Mouse (Mus musculus): Measurements from ENCODE around the gene Gm32742. TPM values are rescaled to one million over a fixed set of nuclear protein-coding genes. Genes with fewer than 3 reads are reported as not detected.
A peak's percentile ranks its signal among the peaks of the same experiment; 100 is the strongest.
"Not testable (repeated sequence)": the region's sequence is repeated elsewhere in the genome, so short reads cannot be mapped to it uniquely, and the experiment has no call there.

The Gm32742 gene
- polyA plus RNA-seq, 1 experiment from 2014 or later = not detected

GRCm38 (mm10) chr9:51140711-51141110, 24.6 kb downstream of the Gm32742 start:
- 85% methylated on average over 3 of the region's 3 CpGs for WGBS
- Histone ChIP-seq H3K36me3 (no peaks in the 10 kb centered on the region), H3K4me3 (no peak overlapping the region), H3K9me3 (replicated peaks) (no peaks in the 10 kb centered on the region), H3K27me3 (ENCODE audit: low read depth, poor library complexity, severe bottlenecking) (no peaks in the 10 kb centered on the region), H3K27ac (no peak overlapping the region), H3K4me1 (no peaks in the 10 kb centered on the region)
- DNase-seq (ENCODE audit: low spot score) = no peak

GRCm38 (mm10) chr9:51139401-51139800, 25.9 kb downstream of the Gm32742 start:
- H3K9me3 ChIP-seq (replicated peaks); H3K4me1 ChIP-seq; H3K36me3 ChIP-seq; H3K27me3 ChIP-seq (ENCODE audit: low read depth, poor library complexity, severe bottlenecking); DNase-seq (ENCODE audit: low spot score); H3K4me3 ChIP-seq; H3K27ac ChIP-seq: not testable (repeated sequence)
- 97% methylated on average over 1 of the region's 1 CpGs for WGBS

GRCm38 (mm10) chr9:51138301-51138700, 27.0 kb downstream of the Gm32742 start:
- DNase-seq (ENCODE audit: low spot score) = no peak
- WGBS = 93% methylated on average over 1 of the region's 1 CpGs
- no peak overlapping the region for H3K27ac ChIP-seq

DNA sequence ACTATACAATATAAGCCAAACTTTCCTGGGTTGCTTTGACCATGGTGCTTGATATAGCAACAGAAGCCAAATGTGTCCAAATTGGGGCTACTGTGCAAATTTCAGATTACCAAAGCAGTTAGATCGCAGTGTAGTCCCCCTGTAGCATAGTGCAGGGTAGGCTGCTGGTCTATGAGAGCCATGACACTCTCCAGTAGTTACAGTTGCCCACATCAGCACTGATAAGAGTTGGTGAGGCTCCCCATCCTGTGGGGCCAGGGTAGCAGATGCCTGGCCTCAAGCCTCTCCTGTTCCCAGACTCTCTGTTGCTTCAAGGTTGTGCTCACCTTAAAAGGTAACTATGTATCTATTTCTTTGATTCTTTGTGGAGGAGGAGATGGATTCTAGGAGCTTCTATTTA, 27.5 kb downstream of the Gm32742 start:
- no peaks in the 10 kb centered on the region for H3K9me3 ChIP-seq (replicated peaks)
- no peak for DNase-seq (ENCODE audit: low spot score)
- H3K36me3 ChIP-seq = no peaks in the 10 kb centered on the region
- H3K4me3 ChIP-seq = no peak overlapping the region
- no peaks in the 10 kb centered on the region for H3K4me1 ChIP-seq
- no peaks in the 10 kb centered on the region for H3K27me3 ChIP-seq (ENCODE audit: low read depth, poor library complexity, severe bottlenecking)
- WGBS = 97% methylated on average over 1 of the region's 1 CpGs
- H3K27ac ChIP-seq = no peak overlapping the region

More at GRCm38 (mm10) chr9:51138301-51138700, 27.0 kb downstream of the Gm32742 start:
- H3K4me3 ChIP-seq = no peak overlapping the region
- no peaks in the 10 kb centered on the region for H3K36me3 ChIP-seq
- H3K9me3 ChIP-seq (replicated peaks) = no peaks in the 10 kb centered on the region
- no peaks in the 10 kb centered on the region for H3K27me3 ChIP-seq (ENCODE audit: low read depth, poor library complexity, severe bottlenecking)
- H3K4me1 ChIP-seq = no peaks in the 10 kb centered on the region

DNA sequence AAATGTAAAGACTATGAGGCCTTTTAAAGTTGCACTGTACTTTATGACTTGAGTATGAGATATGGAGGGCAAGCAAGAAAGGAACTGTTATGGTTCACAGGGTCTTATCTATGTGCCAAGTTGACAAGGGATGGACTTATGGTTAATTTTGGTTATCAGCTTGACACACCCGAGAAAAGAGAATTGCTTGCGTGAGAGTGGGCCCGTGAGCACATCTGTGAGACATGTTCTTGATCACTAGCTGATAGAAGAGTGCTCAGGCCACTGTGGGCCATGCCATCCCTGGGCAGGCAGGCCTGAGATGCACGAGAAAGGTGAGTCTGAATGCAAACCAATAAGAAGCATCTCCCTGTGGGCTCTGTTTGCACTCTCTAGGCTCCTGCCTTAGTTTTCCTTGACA, 27.9 kb downstream of the Gm32742 start:
- WGBS = 84% methylated on average over 4 of the region's 4 CpGs
- Histone ChIP-seq H3K27ac (no peak overlapping the region), H3K4me1 (no peaks in the 10 kb centered on the region), H3K27me3 (ENCODE audit: low read depth, poor library complexity, severe bottlenecking) (no peaks in the 10 kb centered on the region), H3K36me3 (no peaks in the 10 kb centered on the region), H3K9me3 (replicated peaks) (no peaks in the 10 kb centered on the region), H3K4me3 (no peak overlapping the region)
- DNase-seq (ENCODE audit: low spot score) = no peak

- H3K4me3 ChIP-seq = no peak overlapping the region
- 63% methylated on average over 3 of the region's 3 CpGs for WGBS
- no peak overlapping the region for H3K27ac ChIP-seq
- no peaks in the 10 kb centered on the region for H3K36me3 ChIP-seq
- DNase-seq (ENCODE audit: low spot score) = no peak
- H3K4me1 ChIP-seq = no peaks in the 10 kb centered on the region
- H3K27me3 ChIP-seq (ENCODE audit: low read depth, poor library complexity, severe bottlenecking) = no peaks in the 10 kb centered on the region
- no peaks in the 10 kb centered on the region for H3K9me3 ChIP-seq (replicated peaks)
Observed at GRCm38 (mm10) chr9:51136985-51137384, 28.3 kb downstream of the Gm32742 start.

DNA sequence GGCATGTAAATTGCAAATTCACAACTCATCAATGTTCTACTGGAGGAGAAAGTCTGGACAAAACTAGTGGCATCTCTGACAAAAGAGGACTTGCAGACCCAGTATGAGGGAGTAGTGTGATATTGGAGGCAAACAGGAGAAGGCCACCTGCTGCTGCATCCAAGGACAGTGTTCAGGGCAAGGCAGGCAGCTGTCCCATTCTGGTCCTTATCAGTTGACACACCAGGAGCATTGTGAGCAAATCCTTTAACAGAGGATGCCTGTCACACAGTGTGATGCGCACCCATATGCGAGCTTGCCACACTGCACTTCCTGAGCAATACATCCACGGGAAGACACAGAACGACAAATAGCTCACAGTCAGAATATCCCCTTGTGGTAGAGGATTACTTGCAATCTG, 50.5 kb downstream of the Gm32742 start:
- H3K9me3 ChIP-seq (replicated peaks) = no peaks in the 10 kb centered on the region
- no peak overlapping the region for H3K4me3 ChIP-seq
- no peaks in the 10 kb centered on the region for H3K4me1 ChIP-seq
- DNase-seq (ENCODE audit: low spot score) = no peak
- H3K36me3 ChIP-seq = no peaks in the 10 kb centered on the region
- no peak overlapping the region for H3K27ac ChIP-seq
- WGBS = 82% methylated on average over 4 of the region's 4 CpGs
- H3K27me3 ChIP-seq (ENCODE audit: low read depth, poor library complexity, severe bottlenecking) = no peaks in the 10 kb centered on the region

DNA sequence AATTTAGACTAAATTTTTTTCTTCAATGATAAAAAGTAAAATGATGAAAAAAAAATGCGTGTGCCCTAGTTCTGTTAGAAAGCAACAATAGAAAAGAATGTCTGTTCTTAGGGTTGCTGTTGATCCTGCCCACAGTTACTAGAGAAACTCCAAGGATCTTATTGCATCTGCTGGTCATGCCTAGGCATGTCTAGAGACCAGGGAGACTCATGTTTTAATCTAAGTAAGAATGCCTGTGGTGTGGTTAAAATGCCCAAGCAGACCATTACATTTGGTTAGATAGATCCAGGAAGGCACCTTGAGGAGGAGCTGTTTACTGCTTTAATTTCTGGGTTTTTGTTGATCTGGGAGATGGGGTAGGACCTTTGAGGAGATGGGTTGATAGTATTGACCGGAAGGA, 59.6 kb downstream of the Gm32742 start:
- Histone ChIP-seq H3K4me1 (peaks cover 25% of the 10 kb centered on the region), H3K9me3 (replicated peaks) (no peaks in the 10 kb centered on the region), H3K27ac (no peak overlapping the region), H3K4me3 (no peak overlapping the region), H3K27me3 (ENCODE audit: low read depth, poor library complexity, severe bottlenecking) (peaks cover 16% of the 10 kb centered on the region), H3K36me3 (no peaks in the 10 kb centered on the region)
- WGBS = 81% methylated on average over 2 of the region's 2 CpGs
- no peak for DNase-seq (ENCODE audit: low spot score)

- Histone ChIP-seq H3K36me3 (no peaks in the 10 kb centered on the region), H3K27me3 (ENCODE audit: low read depth, poor library complexity, severe bottlenecking) (peaks cover 26% of the 10 kb centered on the region), H3K4me1 (peaks cover 25% of the 10 kb centered on the region), H3K9me3 (replicated peaks) (no peaks in the 10 kb centered on the region), H3K27ac (peak overlapping the region; percentile 87), H3K4me3 (peak overlapping the region; percentile 71)
- peak; percentile 83 for DNase-seq (ENCODE audit: low spot score)
- 11% methylated on average over 30 of the region's 30 CpGs for WGBS
Observed at GRCm38 (mm10) chr9:51103808-51104514, 61.4 kb downstream of the Gm32742 start.

DNA sequence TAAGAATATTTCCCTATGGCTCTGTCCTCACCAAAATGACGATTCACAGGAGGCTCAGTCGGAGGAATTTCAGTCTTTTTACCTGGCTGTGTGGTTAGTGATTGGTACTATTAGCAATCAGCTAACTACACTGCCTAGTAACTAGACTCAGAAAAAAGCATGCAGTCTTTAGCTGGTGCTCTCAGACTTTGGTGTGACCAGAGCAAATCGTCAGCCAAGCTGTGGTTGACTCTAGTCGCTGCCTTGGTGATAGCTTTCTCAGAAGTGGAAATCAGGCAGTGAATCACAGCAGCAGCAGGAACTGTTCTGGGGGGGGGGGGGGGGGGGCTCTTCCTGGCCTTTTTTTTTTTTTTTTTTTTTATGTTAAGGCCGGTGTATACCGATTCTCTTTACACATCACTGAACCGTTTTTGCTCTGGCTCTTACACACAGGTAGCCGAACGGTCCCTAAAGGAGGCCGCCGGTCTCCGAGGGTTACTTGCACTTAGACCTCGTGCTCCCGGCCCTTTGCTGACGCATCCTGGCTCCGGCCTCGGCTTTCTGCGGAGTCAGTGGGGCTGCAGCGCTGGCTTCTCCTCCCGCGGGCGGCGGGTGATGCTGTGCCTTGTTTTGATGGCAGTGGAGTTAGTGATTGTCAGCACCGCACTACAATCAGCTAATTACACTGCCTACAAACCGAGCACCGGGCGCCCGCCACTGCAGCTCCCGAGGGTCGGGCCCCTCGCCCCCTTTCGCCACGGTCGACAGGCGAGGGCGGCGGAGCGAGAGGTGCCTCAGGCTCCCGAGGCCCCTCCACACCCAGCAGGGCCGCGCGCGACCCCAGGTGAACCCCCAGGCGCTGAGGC, 62.1 kb downstream of the Gm32742 start:
- DNase-seq (ENCODE audit: low spot score) = peak; percentile 76

GRCm38 (mm10) chr9:51101756-51102425, 63.4 kb downstream of the Gm32742 start, which contains the start of gene 4833427G06Rik:
4833427G06Rik (minus strand) TSS chr9:51102078.
- H3K4me1 ChIP-seq = peaks cover 25% of the 10 kb centered on the region
- WGBS = 8% methylated on average over 27 of the region's 27 CpGs
- no peak within 1 kb of the TSS for H3K27ac ChIP-seq
- peak within 1 kb of the TSS; percentile 71 for H3K4me3 ChIP-seq
- H3K9me3 ChIP-seq (replicated peaks) = no peaks in the 10 kb centered on the region
- peaks cover 26% of the 10 kb centered on the region for H3K27me3 ChIP-seq (ENCODE audit: low read depth, poor library complexity, severe bottlenecking)
- H3K36me3 ChIP-seq = no peaks in the 10 kb centered on the region
- DNase-seq (ENCODE audit: low spot score) = peak; percentile 76

More for the DNA sequence above, 62.1 kb downstream of the Gm32742 start:
- Histone ChIP-seq H3K9me3 (replicated peaks) (no peaks in the 10 kb centered on the region), H3K4me3 (peak overlapping the region; percentile 71), H3K27me3 (ENCODE audit: low read depth, poor library complexity, severe bottlenecking) (peaks cover 26% of the 10 kb centered on the region), H3K27ac (peak overlapping the region; percentile 87), H3K4me1 (peaks cover 25% of the 10 kb centered on the region), H3K36me3 (no peaks in the 10 kb centered on the region)
- 2% methylated on average over 43 of the region's 44 CpGs for WGBS

- Histone ChIP-seq H3K27me3 (ENCODE audit: low read depth, poor library complexity, severe bottlenecking) (peaks cover 13% of the 10 kb centered on the region; the same call in 1 of the 2 replicates), H3K4me1 (no peaks in the 10 kb centered on the region), H3K36me3 (no peaks in the 10 kb centered on the region), H3K27ac (no peak overlapping the region), H3K4me3 (no peak overlapping the region), H3K9me3 (replicated peaks) (no peaks in the 10 kb centered on the region)
- DNase-seq (ENCODE audit: low spot score) = no peak
- 69% methylated on average over 2 of the region's 2 CpGs for WGBS
Observed at GRCm38 (mm10) chr9:51096306-51096705, 69.0 kb downstream of the Gm32742 start.

DNA sequence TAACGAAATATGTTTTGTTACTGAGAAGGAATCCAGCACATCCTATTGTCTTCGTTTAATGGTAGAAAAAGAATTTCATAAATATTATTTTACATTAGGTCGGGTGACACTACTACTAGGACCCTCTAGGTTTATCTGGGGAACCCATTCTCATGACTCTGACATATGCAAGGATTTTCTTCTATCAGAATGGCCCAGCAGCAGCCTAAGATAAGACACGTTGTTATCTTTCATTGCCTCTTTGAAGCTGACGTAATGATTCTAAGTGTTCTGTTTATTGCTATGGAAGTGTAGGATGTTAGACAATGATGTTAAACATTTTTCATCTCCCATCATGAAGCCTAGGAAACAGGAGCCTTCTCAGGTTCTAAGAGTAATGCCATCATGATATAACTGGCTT, 71.6 kb downstream of the Gm32742 start:
- Histone ChIP-seq H3K27me3 (ENCODE audit: low read depth, poor library complexity, severe bottlenecking) (no peaks in the 10 kb centered on the region), H3K36me3 (no peaks in the 10 kb centered on the region)
- WGBS = 66% methylated on average over 5 of the region's 5 CpGs

More for the DNA sequence above, 71.6 kb downstream of the Gm32742 start:
- DNase-seq (ENCODE audit: low spot score) = no peak
- H3K4me1 ChIP-seq = no peaks in the 10 kb centered on the region
- H3K4me3 ChIP-seq = no peak overlapping the region
- no peak overlapping the region for H3K27ac ChIP-seq
- no peaks in the 10 kb centered on the region for H3K9me3 ChIP-seq (replicated peaks)
